12 mouse cellular contexts compared by ENCODE assay signal in the genomic region with DNA sequence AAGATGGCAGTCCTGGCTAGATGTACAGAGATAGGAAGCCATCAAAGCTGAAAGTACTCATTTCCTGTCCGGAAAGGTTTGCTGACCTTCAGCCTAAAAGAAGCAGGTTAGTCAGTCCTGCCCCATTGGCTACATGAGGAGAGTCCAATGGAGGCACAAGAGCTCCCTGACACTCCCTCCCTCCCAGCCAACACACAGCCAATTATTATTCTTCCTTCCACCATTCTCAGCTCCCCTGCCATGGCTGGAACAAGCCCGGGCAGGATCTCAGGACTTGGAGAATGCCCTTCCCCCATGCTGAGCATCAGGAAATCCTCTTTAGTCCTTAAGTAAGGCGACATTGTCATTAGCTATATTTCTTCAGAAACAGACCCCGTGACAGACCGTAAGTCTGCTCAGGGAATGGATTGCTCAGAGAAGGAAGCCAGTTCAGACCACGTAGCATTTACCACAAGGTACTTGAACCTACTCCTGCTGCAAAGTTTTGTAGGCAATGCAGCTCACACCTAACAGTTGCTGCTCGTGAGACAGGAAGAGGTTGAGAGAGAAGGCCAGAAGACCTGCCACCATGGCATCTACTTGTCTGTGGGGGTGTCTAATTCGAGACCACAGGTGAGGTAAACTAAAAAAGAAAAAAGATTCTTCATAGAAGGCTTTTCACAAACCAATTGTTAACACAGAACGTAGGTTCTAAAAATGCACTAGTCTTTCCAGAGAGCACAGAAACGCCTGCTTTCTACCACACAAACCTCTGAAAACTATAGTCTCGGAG. TPM values are rescaled to one million over a fixed set of nuclear protein-coding genes. Genes with fewer than 3 reads are reported as not detected.
DNase-seq lines count a peak whose midpoint lies in the region; ATAC-seq and TF ChIP-seq lines count a peak whose summit lies in the region.
"Had no signal": no experiment of that assay in that cellular context is flagged by ENCODE, and none has a peak within 500 bp of the region (broad histone marks: within the 10 kb centered on the region; RNA-seq: fewer than 3 reads in every experiment).

No protein-coding gene starts in this region.

- no peak overlapping the region for H3K4me3 ChIP-seq in gastrocnemius, adult 2 months
- H3K4me3 ChIP-seq in lung, embryonic 16.5 days (ENCODE audit: low read length) = no peak overlapping the region
- H3K4me3 ChIP-seq in bone marrow, adult 2 months (replicated peaks; ENCODE audit: control insufficient read depth, low read depth, low read length) = no peak overlapping the region
- H3K4me3 ChIP-seq in forebrain, embryonic 12.5 days (replicated peaks) = no peak overlapping the region
- H3K4me3 ChIP-seq: forebrain, embryonic 15.5 days; liver, embryonic 13.5 days had no signal

- peak overlapping the region; percentile 72 for H3K27ac ChIP-seq in gastrocnemius, adult 2 months
- peak overlapping the region; percentile 53 for H3K27ac ChIP-seq in lung, embryonic 16.5 days (ENCODE audit: low read length)
- H3K27ac ChIP-seq in bone marrow, adult 2 months (ENCODE audit: control insufficient read depth, insufficient read depth, low read depth, low read length, poor library complexity) = peak overlapping the region; percentile 54
- no peak overlapping the region for H3K27ac ChIP-seq in forebrain, embryonic 12.5 days
- H3K27ac ChIP-seq: forebrain, embryonic 15.5 days; liver, embryonic 13.5 days had no signal

- TF ChIP-seq POLR2A in bone marrow, adult 2 months (IDR thresholded peaks at IDR 0.05; ENCODE audit: borderline replicate concordance, control insufficient read depth, low read depth, low read length) = no peak

- no peak for DNase-seq in gastrocnemius, adult 2 months
- DNase-seq in gastrocnemius, postnatal 14 days = no peak
- DNase-seq in lung, postnatal 14 days = no peak
- DNase-seq in left cerebral cortex, adult 8-10 months (ENCODE audit: low spot score in 2 of 2) = no peak
- DNase-seq: liver, embryonic 13.5 days had no signal

- no peaks in the 10 kb centered on the region for H3K36me3 ChIP-seq in lung, embryonic 16.5 days (ENCODE audit: control insufficient read depth, insufficient read depth, low read length)
- H3K36me3 ChIP-seq in forebrain, embryonic 12.5 days (replicated peaks) = no peaks in the 10 kb centered on the region
- H3K36me3 ChIP-seq: forebrain, embryonic 15.5 days; liver, embryonic 13.5 days had no signal

- H3K4me1 ChIP-seq in lung, embryonic 16.5 days (replicated peaks; ENCODE audit: control insufficient read depth, insufficient read depth, low read length) = 0 out of 2 replicates have a peak, but pooled peaks cover 2% of the 10 kb centered on the region
- H3K4me1 ChIP-seq in bone marrow, adult 2 months (ENCODE audit: control insufficient read depth, insufficient read depth, low read length) = peaks cover 9% of the 10 kb centered on the region
- no peaks in the 10 kb centered on the region for H3K4me1 ChIP-seq in forebrain, embryonic 12.5 days
- H3K4me1 ChIP-seq: forebrain, embryonic 15.5 days; liver, embryonic 13.5 days had no signal

- intact Hi-C loops in gastrocnemius, adult 2 months (cut with DNase I) = no loop called here
- intact Hi-C loops in gastrocnemius, postnatal 14 days (cut with DNase I; ENCODE audit: low total_unique reads) = no loop called here

- WGBS in lung, embryonic 16.5 days = 65% methylated on average over 11 of the region's 11 CpGs
- WGBS in bone marrow, adult 2 months = 34% methylated on average over 11 of the region's 11 CpGs
- WGBS in forebrain, embryonic 12.5 days = 76% methylated on average over 11 of the region's 11 CpGs

- no peaks in the 10 kb centered on the region for H3K9me3 ChIP-seq in lung, embryonic 16.5 days (ENCODE audit: control insufficient read depth, low read length)
- no peaks in the 10 kb centered on the region for H3K9me3 ChIP-seq in forebrain, embryonic 12.5 days
- H3K9me3 ChIP-seq: forebrain, embryonic 15.5 days had no signal

- H3K9ac ChIP-seq in lung, embryonic 16.5 days (ENCODE audit: low read length) = no peak overlapping the region
- no peak overlapping the region for H3K9ac ChIP-seq in forebrain, embryonic 12.5 days
- H3K9ac ChIP-seq: forebrain, embryonic 15.5 days; liver, embryonic 13.5 days had no signal

- ATAC-seq in lung, embryonic 16.5 days (ENCODE audit: low read depth) = peak; percentile 38; the same call in 1 of the 2 replicates
- peak; percentile 53 for ATAC-seq in megakaryocyte progenitor cell, adult 5-6 weeks (replicated peaks; ENCODE audit: poor library complexity)
- ATAC-seq in forebrain, embryonic 12.5 days (ENCODE audit: low FRiP score) = no peak
- ATAC-seq: forebrain, embryonic 15.5 days; hindbrain, embryonic 16.5 days had no signal

- H3K27me3 ChIP-seq in lung, embryonic 16.5 days (ENCODE audit: control insufficient read depth, insufficient read depth, low read depth, low read length) = no peaks in the 10 kb centered on the region
- H3K27me3 ChIP-seq in forebrain, embryonic 12.5 days = no peaks in the 10 kb centered on the region
- H3K27me3 ChIP-seq: forebrain, embryonic 15.5 days; liver, embryonic 13.5 days had no signal

- no peak overlapping the region for H3K4me2 ChIP-seq in lung, embryonic 16.5 days (ENCODE audit: low read depth, low read length)
- no peak overlapping the region for H3K4me2 ChIP-seq in forebrain, embryonic 12.5 days
- H3K4me2 ChIP-seq: forebrain, embryonic 15.5 days; liver, embryonic 13.5 days had no signal

- no peak for TF ChIP-seq CTCF in gastrocnemius, adult 2 months (IDR thresholded peaks at IDR 0.05)
- TF ChIP-seq CTCF in bone marrow, adult 2 months (IDR thresholded peaks at IDR 0.05; ENCODE audit: control insufficient read depth, insufficient read depth, low read length) = no peak

RNA-seq across cellular contexts. Expression of a gene that starts 15.1 kb away (rescaled TPM):
- 1 to 10 TPM; 2.7 to 3.5 TPM for total RNA-seq in gastrocnemius, adult 2 months (2021)
- total RNA-seq in gastrocnemius, postnatal 14 days (2021) = 1 to 10 TPM; 5.6 to 6.2 TPM
- 30.2 and 31.6 TPM in 2 replicates for polyA plus RNA-seq in lung, embryonic 16.5 days (2015; fragmentation: Nextera tagmentation; extraction: Ambion mirVana)
- polyA plus RNA-seq in bone marrow, adult 2 months (2011; ENCODE audit: insufficient read depth, insufficient read length, low replicate concordance, missing spikeins) = 4.1 and 5.7 TPM in 2 replicates
- total RNA-seq in megakaryocyte progenitor cell, adult 5-6 weeks (2015) = 0.22 TPM in 1 of 2 replicates, not detected in the other
- 0.10 TPM in 1 of 2 replicates, not detected in the other for total RNA-seq in megakaryocyte progenitor cell, adult 5-6 weeks (2017)
- 3.5 and 3.7 TPM in 2 replicates for polyA plus RNA-seq in forebrain, embryonic 12.5 days (2016; fragmentation: Nextera tagmentation; extraction: Ambion mirVana)
- 1 to 10 TPM; 1.5 to 2.5 (median 1.8) TPM for total RNA-seq in left cerebral cortex, adult 8-10 months (2022)

RNA-seq across cellular contexts. Expression of a gene that starts 31.8 kb away (rescaled TPM):
- total RNA-seq in gastrocnemius, adult 2 months (2021) = 10 to 100 TPM; 33.0 to 35.4 TPM
- 10 to 100 TPM; 23.9 to 25.5 TPM for total RNA-seq in gastrocnemius, postnatal 14 days (2021)
- polyA plus RNA-seq in lung, embryonic 16.5 days (2015; fragmentation: Nextera tagmentation; extraction: Ambion mirVana) = 72.5 and 73.5 TPM in 2 replicates
- polyA plus RNA-seq in bone marrow, adult 2 months (2011; ENCODE audit: insufficient read depth, insufficient read length, low replicate concordance, missing spikeins) = 10.3 and 22.8 TPM in 2 replicates
- total RNA-seq in megakaryocyte progenitor cell, adult 5-6 weeks (2015) = 34.7 and 37.2 TPM in 2 replicates
- total RNA-seq in megakaryocyte progenitor cell, adult 5-6 weeks (2017) = 35.6 and 47.4 TPM in 2 replicates
- 70.1 and 70.5 TPM in 2 replicates for polyA plus RNA-seq in forebrain, embryonic 12.5 days (2016; fragmentation: Nextera tagmentation; extraction: Ambion mirVana)
- total RNA-seq in left cerebral cortex, adult 8-10 months (2022) = 10 to 100 TPM; 78.9 to 91.7 (median 86.3) TPM

RNA-seq across cellular contexts. Expression of a gene that starts 34.6 kb away (rescaled TPM):
- under 1 TPM in 1 of 2 experiments, not detected in 1; 0.17 TPM for total RNA-seq in gastrocnemius, adult 2 months (2021)
- under 1 TPM; 0.12 to 0.16 TPM for total RNA-seq in gastrocnemius, postnatal 14 days (2021)
- polyA plus RNA-seq in lung, embryonic 16.5 days (2015; fragmentation: Nextera tagmentation; extraction: Ambion mirVana) = 2.0 and 2.6 TPM in 2 replicates
- 4.7 and 26.2 TPM in 2 replicates for polyA plus RNA-seq in bone marrow, adult 2 months (2011; ENCODE audit: insufficient read depth, insufficient read length, low replicate concordance, missing spikeins)
- 0.37 and 1.1 TPM in 2 replicates for total RNA-seq in megakaryocyte progenitor cell, adult 5-6 weeks (2015)
- total RNA-seq in megakaryocyte progenitor cell, adult 5-6 weeks (2017) = 1.9 and 2.8 TPM in 2 replicates
- polyA plus RNA-seq in forebrain, embryonic 12.5 days (2016; fragmentation: Nextera tagmentation; extraction: Ambion mirVana) = not detected in 2 replicates
- total RNA-seq in left cerebral cortex, adult 8-10 months (2022) = not detected
- total RNA-seq: layer of hippocampus, postnatal 25 days had no signal
- polyA plus RNA-seq: forebrain, embryonic 15.5 days; hindbrain, embryonic 16.5 days had no signal

RNA-seq across cellular contexts. Expression of a gene that starts 59.7 kb away (rescaled TPM):
- 1 to 10 TPM; 5.4 to 5.8 TPM for total RNA-seq in gastrocnemius, adult 2 months (2021)
- total RNA-seq in gastrocnemius, postnatal 14 days (2021) = 1 to 10 TPM; 5.1 to 5.2 TPM
- polyA plus RNA-seq in lung, embryonic 16.5 days (2015; fragmentation: Nextera tagmentation; extraction: Ambion mirVana) = 0.68 and 1.2 TPM in 2 replicates
- polyA plus RNA-seq in bone marrow, adult 2 months (2011; ENCODE audit: insufficient read depth, insufficient read length, low replicate concordance, missing spikeins) = not detected in 2 replicates
- total RNA-seq in megakaryocyte progenitor cell, adult 5-6 weeks (2015) = 5.6 and 5.9 TPM in 2 replicates
- total RNA-seq in megakaryocyte progenitor cell, adult 5-6 weeks (2017) = 5.4 and 6.0 TPM in 2 replicates
- polyA plus RNA-seq in forebrain, embryonic 12.5 days (2016; fragmentation: Nextera tagmentation; extraction: Ambion mirVana) = 1.3 TPM in 1 of 2 replicates, not detected in the other
- total RNA-seq in left cerebral cortex, adult 8-10 months (2022) = 10 to 100 TPM in 3 of 4 experiments, 1 to 10 TPM in 1; 9.8 to 14.9 (median 12.7) TPM
- polyA plus RNA-seq: hindbrain, embryonic 16.5 days had no signal
